Mouse (Mus musculus) retina, postnatal 1 day (tissue): Measurements from ENCODE around the gene Slc27a4.

Experiments used
- DNase-seq: peaks from one replicate; pipeline ENCODE4 v3.0.0-alpha.2; 2012

Gene Slc27a4

GRCm38 (mm10) chr2:29820025-29820817, 17.8 kb downstream of the Slc27a4 start, which contains the start of gene Urm1:
Urm1 (plus strand) TSS chr2:29820075.
- peak; percentile 97 for DNase-seq

GRCm38 (mm10) chr2:29826318-29826925, 24.0 kb downstream of the Slc27a4 start:
- no peak for DNase-seq

GRCm38 (mm10) chr2:29826926-29827708, 24.7 kb downstream of the Slc27a4 start:
- DNase-seq, result peak; percentile 99

- DNase-seq, result no peak
Measured at GRCm38 (mm10) chr2:29827709-29828024, 25.2 kb downstream of the Slc27a4 start.

- DNase-seq, result no peak
Measured at GRCm38 (mm10) chr2:29831106-29831505, 28.7 kb downstream of the Slc27a4 start.

- no peak for DNase-seq
Measured at GRCm38 (mm10) chr2:29833796-29834195, 31.4 kb downstream of the Slc27a4 start.

- no peak for DNase-seq
Measured at GRCm38 (mm10) chr2:29835391-29835899, 33.0 kb downstream of the Slc27a4 start.

- peak; percentile 56 for DNase-seq
Measured at GRCm38 (mm10) chr2:29839460-29839859, 37.0 kb downstream of the Slc27a4 start.

GRCm38 (mm10) chr2:29843231-29844105, 41.0 kb downstream of the Slc27a4 start:
- no peak for DNase-seq

GRCm38 (mm10) chr2:29844115-29844514, 41.7 kb downstream of the Slc27a4 start:
- DNase-seq, result no peak

GRCm38 (mm10) chr2:29844661-29845060, 42.2 kb downstream of the Slc27a4 start:
- no peak for DNase-seq

- DNase-seq, result peak; percentile 31
Measured at GRCm38 (mm10) chr2:29845636-29846035, 43.2 kb downstream of the Slc27a4 start.

GRCm38 (mm10) chr2:29846061-29846853, 43.8 kb downstream of the Slc27a4 start:
- DNase-seq, result peak; percentile 69

GRCm38 (mm10) chr2:29846911-29847310, 44.5 kb downstream of the Slc27a4 start:
- no peak for DNase-seq

GRCm38 (mm10) chr2:29849041-29849440, 46.6 kb downstream of the Slc27a4 start:
- DNase-seq, result peak; percentile 19

- DNase-seq, result no peak
Measured at GRCm38 (mm10) chr2:29849841-29850480, 47.5 kb downstream of the Slc27a4 start.

GRCm38 (mm10) chr2:29852957-29853485, 50.6 kb downstream of the Slc27a4 start:
- DNase-seq, result no peak

GRCm38 (mm10) chr2:29853736-29854135, 51.3 kb downstream of the Slc27a4 start:
- no peak for DNase-seq

GRCm38 (mm10) chr2:29855585-29856210, 53.3 kb downstream of the Slc27a4 start:
- DNase-seq, result no peak
